Mouse (Mus musculus) WW6 (cell line): ENCODE measurements at regions not wholly inside any gene's neighbourhood (a gene's known extent, or its start where the extent isn't known, plus 50 kb on each side); places are given as distances from the start of the nearest gene placed in this dataset.
A peak's percentile ranks its signal among the peaks of the same experiment; 100 is the strongest.

Experiments used
- DNase-seq: peaks from one replicate; pipeline ENCODE4 v3.0.0-alpha.2; 2013; ENCODE audit warnings: low read depth, low spot score

GRCm38 (mm10) chr9:14173631-14174323 is 101.1 kb upstream of the Sesn3 start:
- DNase-seq: peak; percentile 62

- DNase-seq: no peak
These were observed 100.4 kb upstream of the Sesn3 start for GRCm38 (mm10) chr9:14174324-14175040.

DNA sequence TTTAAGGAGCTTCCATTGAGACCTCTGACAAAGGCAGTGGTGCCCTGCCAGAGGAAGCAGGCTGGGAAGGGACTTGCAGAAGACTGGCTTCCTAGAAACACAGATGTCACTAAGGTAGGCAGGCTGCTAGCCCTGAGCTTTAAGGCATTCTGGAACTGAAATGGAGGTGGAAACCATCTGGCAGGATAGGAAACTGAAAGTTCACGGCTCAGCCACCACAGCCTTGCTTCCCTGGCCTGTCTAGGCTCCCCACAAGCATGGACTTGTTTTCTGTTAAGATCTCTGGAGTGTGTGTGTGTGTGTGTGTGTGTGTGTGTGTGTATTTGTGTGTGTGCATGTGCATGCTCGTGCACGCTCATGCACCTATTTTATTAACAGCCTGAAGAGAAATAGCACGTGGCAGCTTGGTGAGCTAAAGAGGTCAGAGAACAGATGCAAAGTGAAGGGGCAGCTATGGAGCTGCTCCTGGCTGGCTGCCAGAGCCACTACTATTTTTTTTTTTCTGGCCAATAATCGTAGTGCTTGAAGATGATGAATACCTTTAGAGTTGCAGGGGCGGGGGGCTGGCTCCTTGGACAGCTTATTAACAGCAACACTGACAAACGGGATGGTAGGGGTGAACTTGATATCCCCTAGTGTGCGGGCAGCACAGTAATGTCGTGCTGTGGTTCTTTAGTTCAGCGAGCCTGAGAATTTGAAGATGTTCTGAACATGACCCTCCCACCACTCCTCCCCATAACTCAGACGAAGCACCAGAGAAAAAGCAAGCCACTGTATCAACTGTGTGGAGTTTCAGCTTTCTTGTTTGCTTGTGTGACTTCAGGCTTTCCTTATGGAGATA is 99.6 kb upstream of the Sesn3 start:
- no peak for DNase-seq

GRCm38 (mm10) chr9:14179777-14180176 is 95.1 kb upstream of the Sesn3 start:
- DNase-seq: no peak

DNA sequence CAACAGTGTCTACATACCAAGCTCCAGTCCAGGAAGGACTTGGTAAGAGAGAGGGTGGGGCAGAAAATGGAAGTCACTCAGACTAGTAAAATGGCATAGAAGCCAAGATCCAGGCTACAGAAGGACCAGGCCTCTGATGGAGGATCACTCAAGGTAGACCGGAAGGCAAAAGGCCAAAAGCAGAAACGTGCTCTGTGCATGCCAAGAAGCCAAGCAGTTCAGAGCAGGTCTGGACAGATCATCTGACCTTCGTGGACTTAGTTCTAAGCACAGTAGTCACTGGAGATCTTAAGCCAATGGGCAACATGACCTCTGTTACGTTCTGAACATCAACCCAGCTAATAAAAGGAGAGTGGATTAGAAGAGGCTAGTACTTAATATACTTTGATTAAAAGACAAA is 90.6 kb upstream of the Sesn3 start:
- no peak for DNase-seq

DNA sequence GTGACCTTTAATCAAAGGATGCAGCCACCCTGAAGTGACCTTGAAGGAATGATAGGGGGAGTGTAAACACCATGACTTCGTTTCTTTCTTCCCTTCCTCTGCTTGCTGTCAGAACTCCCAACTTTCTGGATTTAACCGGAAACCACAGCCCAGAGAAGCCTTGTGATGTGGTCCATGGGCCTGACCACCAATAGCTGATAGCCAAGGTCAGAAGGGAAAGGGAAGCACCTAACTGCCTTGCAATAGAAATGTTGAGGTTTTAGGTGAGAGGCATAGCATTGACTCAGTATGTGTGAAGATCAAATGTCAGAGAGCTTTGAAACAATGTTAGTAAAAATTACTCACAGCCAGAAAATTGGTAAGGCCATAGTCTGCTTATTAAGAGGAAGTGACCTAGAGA is 89.2 kb upstream of the Sesn3 start:
- DNase-seq: no peak

DNA sequence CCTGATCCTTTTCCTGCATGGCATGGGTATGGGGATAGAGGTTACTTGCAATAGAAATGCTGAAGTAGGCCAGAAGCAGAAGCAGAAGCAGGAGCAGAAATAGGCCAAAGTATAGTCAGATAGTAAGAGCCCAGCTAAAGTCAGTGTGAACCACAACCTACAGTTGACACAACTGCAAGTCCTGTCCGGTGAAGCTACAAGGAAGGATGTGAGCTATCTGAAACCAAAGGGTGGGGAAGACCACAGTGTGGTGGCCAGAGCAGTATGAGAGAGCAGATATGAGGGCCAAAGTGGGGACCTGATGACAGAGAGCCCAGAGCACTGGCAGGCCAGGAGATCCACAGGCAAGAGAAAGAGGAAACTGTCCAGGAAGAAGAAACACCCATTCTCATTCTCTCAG is 87.1 kb upstream of the Sesn3 start:
- DNase-seq: no peak

GRCm38 (mm10) chr9:14188504-14188903 is 86.4 kb upstream of the Sesn3 start:
- no peak for DNase-seq

DNA sequence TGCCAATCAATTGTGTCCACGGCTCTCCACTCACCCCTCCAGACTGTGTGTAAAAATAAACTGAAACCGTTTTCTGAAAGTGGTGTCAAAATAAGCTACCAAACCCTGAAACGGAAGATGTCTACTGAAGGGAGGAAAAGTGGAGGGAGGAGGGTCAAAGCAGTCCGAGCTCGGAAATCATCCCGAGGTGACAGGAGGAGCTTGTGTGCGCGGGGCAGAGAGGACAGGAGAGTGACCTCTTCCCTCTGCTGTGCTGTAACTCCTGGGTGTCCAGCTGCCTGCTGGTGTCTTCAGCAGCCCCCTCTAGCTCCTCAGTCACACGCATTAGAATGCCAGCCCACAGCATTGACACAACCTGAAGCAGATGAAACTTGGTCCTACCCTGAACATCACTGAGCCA is 84.2 kb upstream of the Sesn3 start:
- DNase-seq: no peak

- no peak for DNase-seq
These were observed 80.1 kb upstream of the Sesn3 start for GRCm38 (mm10) chr9:14194748-14195147.

GRCm38 (mm10) chr9:14199116-14199515 is 75.8 kb upstream of the Sesn3 start:
- DNase-seq: no peak

- no peak for DNase-seq
These were observed 74.7 kb upstream of the Sesn3 start for GRCm38 (mm10) chr9:14199983-14200700.

DNA sequence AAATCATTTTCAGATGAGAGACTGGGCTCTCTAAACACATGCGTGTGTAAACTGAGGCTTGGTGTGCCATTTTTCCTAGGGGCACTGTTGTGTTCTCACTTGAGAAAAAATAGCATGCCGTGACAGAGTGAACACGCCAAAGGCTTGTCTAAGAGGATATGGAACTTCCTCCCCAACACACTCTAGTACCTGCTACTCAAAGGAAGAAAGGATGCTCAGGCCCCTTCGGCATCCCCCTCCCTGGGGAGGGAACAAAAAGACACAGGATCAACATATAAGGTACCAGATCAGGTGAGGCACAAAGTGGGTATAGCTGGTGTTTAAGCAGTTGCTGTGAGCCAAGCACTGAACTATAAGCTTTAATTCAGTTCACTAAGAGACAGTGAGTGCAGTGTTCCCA is 74.0 kb upstream of the Sesn3 start:
- no peak for DNase-seq

DNA sequence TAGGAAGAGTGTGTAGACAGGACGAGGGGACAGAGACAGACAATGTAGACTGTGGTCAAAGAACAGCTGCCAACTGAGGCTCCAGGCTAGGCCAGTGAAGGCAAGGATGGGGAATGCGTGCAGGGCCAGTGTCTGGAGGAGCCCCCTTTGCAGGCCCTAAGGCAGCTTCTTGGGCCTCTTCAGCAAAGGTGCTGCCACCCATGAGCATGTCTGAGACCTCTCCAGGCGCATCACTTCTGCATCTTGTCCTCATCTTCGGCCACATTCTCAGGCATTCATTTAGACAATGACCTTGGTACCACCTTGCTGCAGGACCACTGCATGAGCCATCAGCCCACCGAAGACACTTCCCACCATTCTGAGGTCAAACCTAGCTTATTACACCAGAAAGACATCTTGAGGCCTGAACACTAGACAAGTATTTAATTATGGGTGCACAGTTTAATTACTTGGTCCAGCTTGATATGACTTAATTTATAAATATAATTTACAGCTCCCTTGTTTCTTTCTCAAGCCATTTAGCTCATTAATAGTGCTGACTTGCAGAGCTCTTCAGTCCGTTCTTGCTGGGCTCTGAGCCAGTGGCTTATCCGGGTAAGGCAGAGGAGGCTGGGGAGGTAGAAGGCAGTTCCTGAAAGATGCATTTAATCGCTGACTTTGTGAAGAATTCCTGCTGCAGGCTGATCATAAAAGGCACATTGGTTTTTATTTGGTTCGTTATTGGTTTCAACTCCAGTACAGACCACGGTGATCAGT is 72.1 kb upstream of the Sesn3 start:
- DNase-seq: no peak

GRCm38 (mm10) chr9:14203307-14203695 is 71.6 kb upstream of the Sesn3 start:
- no peak for DNase-seq

- DNase-seq: no peak
These were observed 71.0 kb upstream of the Sesn3 start for GRCm38 (mm10) chr9:14203768-14204416.

DNA sequence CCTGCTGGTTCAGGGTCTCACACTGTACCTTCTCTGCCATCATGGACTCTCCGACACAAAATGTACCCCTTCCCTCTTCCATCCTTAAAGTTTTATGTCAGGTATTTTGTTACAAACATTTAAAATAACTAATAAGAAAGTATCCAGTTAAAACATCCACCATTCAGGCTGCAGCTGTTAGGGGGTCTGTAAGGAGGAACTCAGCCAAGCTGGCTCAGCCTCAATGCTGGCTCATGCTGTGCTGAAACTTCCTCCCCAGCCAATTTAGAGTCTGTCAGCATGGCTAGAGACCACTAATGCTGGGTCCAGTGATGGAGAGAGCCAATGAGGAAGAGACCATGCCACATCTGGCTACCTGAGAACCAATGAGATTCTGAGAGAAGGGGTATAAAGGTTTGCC is 70.0 kb upstream of the Sesn3 start:
- DNase-seq: no peak

DNA sequence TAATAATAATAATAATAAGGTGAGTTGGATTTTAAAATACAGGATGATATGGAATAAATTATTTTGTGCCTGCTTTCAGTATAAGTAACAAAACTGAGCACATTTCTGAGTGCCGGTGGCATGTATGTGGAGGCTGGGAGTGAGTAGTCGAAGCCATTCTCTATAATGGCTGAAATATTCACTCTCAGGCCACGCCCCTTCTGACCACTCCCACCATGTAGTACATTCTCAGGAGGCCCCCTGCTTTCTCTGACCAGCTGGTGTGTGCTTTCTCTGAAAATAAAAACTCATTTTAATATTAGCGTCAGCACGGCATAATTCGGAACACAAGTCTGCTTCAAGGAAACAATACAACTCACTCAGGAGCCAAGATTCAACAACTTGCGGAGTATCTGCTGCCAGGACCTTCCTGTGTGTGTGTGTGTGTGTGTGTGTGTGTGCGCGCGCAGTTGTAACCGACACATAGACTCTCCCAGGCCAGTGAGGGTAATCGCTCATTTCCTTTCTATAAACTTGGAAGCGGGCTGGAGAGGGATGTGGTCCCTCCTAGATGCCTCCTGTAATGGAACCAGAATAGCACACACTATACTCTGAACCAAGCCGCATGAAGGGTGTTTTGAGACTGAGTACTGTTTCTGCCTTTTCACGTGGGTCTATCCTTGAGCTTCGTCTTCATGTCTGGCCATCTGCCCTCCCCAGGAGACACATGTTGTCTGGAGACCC is 67.9 kb upstream of the Sesn3 start:
- DNase-seq: no peak

- no peak for DNase-seq
These were observed 67.3 kb upstream of the Sesn3 start for GRCm38 (mm10) chr9:14207561-14207936.

DNA sequence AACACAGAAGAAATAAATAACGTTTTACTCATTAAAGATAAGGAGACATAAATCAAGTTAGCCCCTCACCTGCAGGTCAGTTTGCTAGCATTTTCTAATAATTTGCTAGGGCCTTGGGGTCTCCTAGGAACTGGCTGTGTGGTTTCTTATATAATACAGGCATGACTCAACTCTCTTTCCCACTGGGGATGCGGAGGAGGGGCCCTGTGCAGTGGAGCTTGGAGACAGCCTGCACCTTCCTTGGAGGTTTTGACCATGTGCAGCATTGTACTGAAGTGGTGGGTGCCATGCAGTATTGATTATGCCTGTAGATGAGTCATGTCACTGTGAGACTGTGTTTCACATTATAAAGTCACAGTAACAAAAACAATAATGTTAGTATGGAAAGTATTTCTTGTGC is 61.6 kb upstream of the Sesn3 start:
- no peak for DNase-seq
